8 mouse cellular contexts compared by ENCODE assay signal in the genomic region with DNA sequence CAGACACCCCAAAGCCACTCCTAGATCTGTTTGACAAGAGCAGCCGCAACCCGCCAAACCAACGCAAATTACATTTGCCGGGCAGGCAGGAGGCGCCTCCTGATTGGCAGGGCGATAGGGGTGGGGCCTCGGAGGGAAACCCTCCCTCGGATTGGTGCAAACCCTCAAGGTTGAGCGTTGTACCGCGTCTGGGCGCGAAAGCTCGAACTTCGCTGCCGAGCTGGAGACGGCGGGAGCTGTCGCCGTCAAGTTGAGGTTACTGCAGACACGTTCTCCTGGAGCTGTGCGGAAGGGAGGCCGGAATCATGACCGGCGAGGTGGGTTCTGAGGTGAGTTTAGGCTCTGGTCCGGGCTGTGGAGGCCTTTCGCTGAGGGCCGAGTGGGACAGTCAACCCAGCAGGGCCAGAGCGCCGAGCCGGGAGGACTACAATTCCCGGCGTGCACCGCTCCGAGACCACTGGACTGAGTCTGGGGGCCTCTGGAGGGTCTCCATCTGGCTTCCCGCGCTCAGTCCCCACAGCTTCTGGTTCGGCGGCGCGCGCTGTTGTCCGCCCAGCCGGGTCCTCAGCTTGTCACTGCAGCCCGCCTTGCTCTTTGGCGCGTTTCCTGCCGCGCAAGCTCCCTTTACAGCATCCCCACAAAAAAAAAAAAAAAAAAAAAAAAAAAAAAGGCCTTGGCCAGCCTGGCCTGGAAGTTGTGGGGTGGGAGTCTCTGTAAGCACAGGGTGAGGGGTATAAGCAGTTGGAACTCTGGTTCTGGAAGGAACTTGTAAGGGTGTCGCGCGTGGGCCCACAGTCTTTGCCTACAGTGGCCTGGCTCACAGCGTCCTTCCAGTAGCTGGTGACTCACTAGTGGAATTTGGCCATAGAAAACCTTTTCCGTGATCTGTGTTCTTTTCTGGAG. TPM values are rescaled to one million over a fixed set of nuclear protein-coding genes. Genes with fewer than 3 reads are reported as not detected.
DNase-seq lines count a peak whose midpoint lies in the region; ATAC-seq lines count a peak whose summit lies in the region.

A gene (plus strand): TSS at position 127 of the 903 bp plus-strand sequence.

- H3K4me2 ChIP-seq in intestine, embryonic 16.5 days (ENCODE audit: low read depth, low read length): peak within 1 kb of the TSS; percentile 76
- peak within 1 kb of the TSS; percentile 62 for H3K4me2 ChIP-seq in limb, embryonic 12.5 days
- H3K4me2 ChIP-seq in midbrain, embryonic 14.5 days (ENCODE audit: low read length): peak within 1 kb of the TSS; percentile 78

- peak; percentile 99 for ATAC-seq in intestine, embryonic 16.5 days
- peak; percentile 97 for ATAC-seq in limb, embryonic 12.5 days (ENCODE audit: insufficient number of reproducible peaks, insufficient read depth, low FRiP score, low TSS enrichment, low read depth)
- peak; percentile 93 for ATAC-seq in midbrain, embryonic 14.5 days (ENCODE audit: low FRiP score, low TSS enrichment)

- peak within 1 kb of the TSS; percentile 78 for H3K9ac ChIP-seq in intestine, embryonic 16.5 days (ENCODE audit: low read depth, low read length)
- H3K9ac ChIP-seq in limb, embryonic 12.5 days (replicated peaks): peak within 1 kb of the TSS; percentile 71
- peak within 1 kb of the TSS; percentile 43 for H3K9ac ChIP-seq in midbrain, embryonic 14.5 days (replicated peaks; ENCODE audit: low read length)

- H3K4me1 ChIP-seq in intestine, embryonic 16.5 days (ENCODE audit: control insufficient read depth, insufficient read depth, low read length): peaks cover 7% of the 10 kb centered on the region
- H3K4me1 ChIP-seq in limb, embryonic 12.5 days (replicated peaks): peaks cover 13% of the 10 kb centered on the region
- no peaks in the 10 kb centered on the region for H3K4me1 ChIP-seq in midbrain, embryonic 14.5 days (ENCODE audit: control insufficient read depth, insufficient read depth, low read length)

- H3K4me3 ChIP-seq in intestine, embryonic 16.5 days (ENCODE audit: low read length): peak within 1 kb of the TSS; percentile 77
- peak within 1 kb of the TSS; percentile 69 for H3K4me3 ChIP-seq in limb, embryonic 12.5 days (replicated peaks)
- peak within 1 kb of the TSS; percentile 64 for H3K4me3 ChIP-seq in midbrain, embryonic 14.5 days (replicated peaks; ENCODE audit: low read depth, low read length)

- no peaks in the 10 kb centered on the region for H3K27me3 ChIP-seq in intestine, embryonic 16.5 days (replicated peaks; ENCODE audit: control insufficient read depth, insufficient read depth, low read length)
- no peaks in the 10 kb centered on the region for H3K27me3 ChIP-seq in limb, embryonic 12.5 days
- H3K27me3 ChIP-seq in midbrain, embryonic 14.5 days (ENCODE audit: control insufficient read depth, insufficient read depth, low read length): no peaks in the 10 kb centered on the region

- DNase-seq in 3134 (ENCODE audit: extremely low read depth, insufficient read length, low spot score): peak; percentile 90
- DNase-seq in adrenal gland, postnatal 10 days: peak; percentile 94
- peak; percentile 95 for DNase-seq in embryo, embryonic 9.5 days (ENCODE audit: extremely low spot score)
- peak; percentile 76 to 90 for DNase-seq in gastrocnemius, postnatal 4 days (ENCODE audit: low spot score in 2 of 2)
- peak; percentile 94 for DNase-seq in midbrain, embryonic 14.5 days
- DNase-seq in spleen, adult 18-20 months: peak; percentile 70 to 82

- H3K36me3 ChIP-seq in intestine, embryonic 16.5 days (ENCODE audit: control insufficient read depth, insufficient read depth, low read length): 0 out of 2 replicates have a peak, but pooled peaks cover 5% of the 10 kb centered on the region
- H3K36me3 ChIP-seq in limb, embryonic 12.5 days: peaks cover 21% of the 10 kb centered on the region
- 0 out of 2 replicates have a peak, but pooled peaks cover 3% of the 10 kb centered on the region for H3K36me3 ChIP-seq in midbrain, embryonic 14.5 days (ENCODE audit: control insufficient read depth, insufficient read depth, low read length)

- H3K27ac ChIP-seq in intestine, embryonic 16.5 days (ENCODE audit: low read length): peak within 1 kb of the TSS; percentile 30; the same call in 1 of the 2 replicates
- H3K27ac ChIP-seq in limb, embryonic 12.5 days: peak within 1 kb of the TSS; percentile 86
- H3K27ac ChIP-seq in midbrain, embryonic 14.5 days (replicated peaks; ENCODE audit: low read depth, low read length): no peak within 1 kb of the TSS

- WGBS in intestine, embryonic 16.5 days: under 1% methylated on average over 54 of the region's 54 CpGs
- 1% methylated on average over 54 of the region's 54 CpGs for WGBS in limb, embryonic 12.5 days
- WGBS in midbrain, embryonic 14.5 days: under 1% methylated on average over 54 of the region's 54 CpGs

- H3K9me3 ChIP-seq in intestine, embryonic 16.5 days (ENCODE audit: control insufficient read depth, low read length): no peaks in the 10 kb centered on the region
- H3K9me3 ChIP-seq in limb, embryonic 12.5 days: no peaks in the 10 kb centered on the region
- no peaks in the 10 kb centered on the region for H3K9me3 ChIP-seq in midbrain, embryonic 14.5 days (ENCODE audit: control insufficient read depth, low read length)

RNA-seq across cellular contexts. Expression of the gene that starts here (rescaled TPM):
- total RNA-seq in adrenal gland, postnatal 10 days (2021): 1 to 10 TPM; 8.5 to 8.9 TPM
- 10 to 100 TPM; 12.0 to 12.9 TPM for total RNA-seq in gastrocnemius, postnatal 4 days (2021)
- 20.8 and 26.5 TPM in 2 replicates for polyA plus RNA-seq in intestine, embryonic 16.5 days (2015; fragmentation: Nextera tagmentation; extraction: Ambion mirVana)
- polyA plus RNA-seq in limb, embryonic 12.5 days (2016; fragmentation: Nextera tagmentation; extraction: Ambion mirVana): 40.8 and 52.9 TPM in 2 replicates
- polyA plus RNA-seq in midbrain, embryonic 14.5 days (2014; fragmentation: Nextera tagmentation; extraction: Ambion mirVana): 5.0 and 8.1 TPM in 2 replicates
